8 mouse cellular contexts compared by ENCODE assay signal in the genomic region with DNA sequence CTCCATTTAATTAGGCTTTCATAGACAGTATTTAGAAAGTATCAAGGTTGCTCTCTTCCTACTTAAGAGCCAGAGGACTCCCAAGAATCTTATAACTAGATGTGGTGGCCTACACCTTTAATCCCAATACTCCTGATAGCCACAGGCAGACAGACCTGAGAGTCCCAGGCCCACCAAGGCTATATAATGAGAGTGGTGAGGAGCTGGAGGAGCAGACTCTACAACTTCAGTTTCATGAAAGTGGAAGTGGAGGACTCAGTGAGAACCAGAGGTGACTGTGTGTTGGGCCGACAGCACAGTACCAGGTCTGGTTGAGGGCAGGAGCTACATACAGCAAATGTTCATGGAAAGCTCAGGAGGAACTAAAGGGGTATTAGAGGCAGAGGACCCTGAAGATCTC. TPM values are rescaled to one million over a fixed set of nuclear protein-coding genes. Genes with fewer than 3 reads are reported as not detected.
A peak's percentile ranks its signal among the peaks of the same experiment; 100 is the strongest.
DNase-seq lines count a peak whose midpoint lies in the region; ATAC-seq lines count a peak whose summit lies in the region.

No protein-coding gene starts in this region.

- ATAC-seq in megakaryocyte, adult 5-6 weeks (ENCODE audit: poor library complexity, severe bottlenecking): no peak
- ATAC-seq in limb, embryonic 15.5 days (ENCODE audit: insufficient number of reproducible peaks, low FRiP score, low TSS enrichment, low read depth): no peak
- ATAC-seq in stomach, embryonic 16.5 days (ENCODE audit: insufficient read depth, low FRiP score): no peak

- no peaks in the 10 kb centered on the region for H3K9me3 ChIP-seq in megakaryocyte, embryonic 14.5 days
- H3K9me3 ChIP-seq in limb, embryonic 15.5 days: no peaks in the 10 kb centered on the region
- no peaks in the 10 kb centered on the region for H3K9me3 ChIP-seq in stomach, embryonic 16.5 days (replicated peaks; ENCODE audit: control insufficient read depth, low read length)

- peak overlapping the region; percentile 5; the same call in 1 of the 2 replicates for H3K27ac ChIP-seq in limb, embryonic 15.5 days
- H3K27ac ChIP-seq in stomach, embryonic 16.5 days (ENCODE audit: low read length): no peak overlapping the region

- H3K4me1 ChIP-seq in megakaryocyte, embryonic 14.5 days: peaks cover 14% of the 10 kb centered on the region
- H3K4me1 ChIP-seq in limb, embryonic 15.5 days: peaks cover 12% of the 10 kb centered on the region; the same call in 1 of the 2 replicates
- peaks cover 9% of the 10 kb centered on the region; the same call in 1 of the 2 replicates for H3K4me1 ChIP-seq in stomach, embryonic 16.5 days (ENCODE audit: control insufficient read depth, insufficient read depth, low read length)

- WGBS in limb, embryonic 15.5 days: 94% methylated on average over 1 of the region's 1 CpGs
- WGBS in stomach, embryonic 16.5 days: 93% methylated on average over 1 of the region's 1 CpGs

- DNase-seq in cerebellum, postnatal 14 days: peak; percentile 10 to 18
- no peak for DNase-seq in cerebellum, adult 9-11 months
- no peak for DNase-seq in left cerebral cortex, postnatal 36 days (ENCODE audit: low spot score in 2 of 2)
- DNase-seq in left cerebral cortex, adult 9 months (ENCODE audit: low spot score in 2 of 2): no peak

- intact Hi-C loops in left cerebral cortex, postnatal 36 days (cut with DNase I): loop anchor here (10.0 kb wide), 1 partner anchor 447 kb away; a partner anchor contains a TSS

- no peak overlapping the region for H3K9ac ChIP-seq in limb, embryonic 15.5 days
- no peak overlapping the region for H3K9ac ChIP-seq in stomach, embryonic 16.5 days (ENCODE audit: low read length)

- peak overlapping the region; percentile 91 for H3K4me3 ChIP-seq in megakaryocyte, embryonic 14.5 days (replicated peaks)
- peak overlapping the region; percentile 85 for H3K4me3 ChIP-seq in limb, embryonic 15.5 days
- H3K4me3 ChIP-seq in stomach, embryonic 16.5 days (replicated peaks; ENCODE audit: low read length): peak overlapping the region; percentile 85

- H3K36me3 ChIP-seq in megakaryocyte, embryonic 14.5 days (replicated peaks; ENCODE audit: low read length): peaks cover 17% of the 10 kb centered on the region
- H3K36me3 ChIP-seq in limb, embryonic 15.5 days: 0 out of 2 replicates have a peak, but pooled peaks cover 4% of the 10 kb centered on the region
- H3K36me3 ChIP-seq in stomach, embryonic 16.5 days (ENCODE audit: control insufficient read depth, insufficient read depth, low read length): no peaks in the 10 kb centered on the region

- peak overlapping the region; percentile 45 for H3K4me2 ChIP-seq in limb, embryonic 15.5 days
- peak overlapping the region; percentile 45 for H3K4me2 ChIP-seq in stomach, embryonic 16.5 days (ENCODE audit: low read depth, low read length)

- no peaks in the 10 kb centered on the region for H3K27me3 ChIP-seq in megakaryocyte, embryonic 14.5 days (replicated peaks)
- H3K27me3 ChIP-seq in limb, embryonic 15.5 days: no peaks in the 10 kb centered on the region
- no peaks in the 10 kb centered on the region for H3K27me3 ChIP-seq in stomach, embryonic 16.5 days (ENCODE audit: control insufficient read depth, insufficient read depth, low read length)

RNA-seq across cellular contexts. Expression of a gene that starts 0.5 kb away (rescaled TPM):
- polyA plus RNA-seq in megakaryocyte, embryonic 14.5 days (2012; ENCODE audit: insufficient read depth, low replicate concordance): 33.4 and 38.2 TPM in 2 replicates
- total RNA-seq in megakaryocyte, adult 5-6 weeks (2015): 25.8 and 26.0 TPM in 2 replicates
- 28.6 and 33.9 TPM in 2 replicates for total RNA-seq in megakaryocyte, adult 5-6 weeks (2017)
- polyA plus RNA-seq in limb, embryonic 15.5 days (2015; fragmentation: Nextera tagmentation; extraction: Ambion mirVana): 47.1 and 49.9 TPM in 2 replicates
- polyA plus RNA-seq in stomach, embryonic 16.5 days (2015; fragmentation: Nextera tagmentation; extraction: Ambion mirVana): 44.4 and 44.8 TPM in 2 replicates
- total RNA-seq in left cerebral cortex, postnatal 36 days (2021): 100 to 1,000 TPM; 118 to 126 TPM

Comparison
In these comparisons a context has a peak if more than half of its experiments do, and no peak if none do; other contexts are left out.
1. DNase-seq: peak in cerebellum, postnatal 14 days (2 of 2); none in cerebellum, adult 9-11 months (single experiment), left cerebral cortex, postnatal 36 days (0 of 2) and left cerebral cortex, adult 9 months (0 of 2).
2. Peak in every context shown above with its lines, with median percentiles within 50 percentile points of each other: H3K4me3 ChIP-seq.